Mouse (Mus musculus): ENCODE data around the gene Irf3.

- no peak for TF ChIP-seq CTCF (IDR thresholded peaks at IDR 0.05; ENCODE audit: insufficient read depth, low read depth, low read length)
- TF ChIP-seq POLR2A (IDR thresholded peaks at IDR 0.05; ENCODE audit: insufficient read depth, low read depth, low read length) = no peak
Observed at GRCm38 (mm10) chr7:44984833-44985164, 12.6 kb upstream of the Irf3 start.

Data from olfactory bulb, adult 2 months (tissue).